Mouse (Mus musculus) layer of hippocampus, postnatal 36 days (tissue): Measurements from ENCODE around the gene Mfsd2b. TPM values are rescaled to one million over a fixed set of nuclear protein-coding genes. Genes with fewer than 3 reads are reported as not detected.
A peak's percentile ranks its signal among the peaks of the same experiment; 100 is the strongest.

Experiments used
- DNase-seq, 2 experiments: peaks; one replicate each; pipeline ENCODE4 v3.0.0; 2022
- total RNA-seq, 2 experiments: library from RNA; stranded (reverse); gene quantifications; 2 replicates each; pipeline ENCODE4 v1.2.3; 2021

The Mfsd2b gene
- total RNA-seq, 2 experiments from 2014 or later = 0.35 to 0.56 TPM

DNA sequence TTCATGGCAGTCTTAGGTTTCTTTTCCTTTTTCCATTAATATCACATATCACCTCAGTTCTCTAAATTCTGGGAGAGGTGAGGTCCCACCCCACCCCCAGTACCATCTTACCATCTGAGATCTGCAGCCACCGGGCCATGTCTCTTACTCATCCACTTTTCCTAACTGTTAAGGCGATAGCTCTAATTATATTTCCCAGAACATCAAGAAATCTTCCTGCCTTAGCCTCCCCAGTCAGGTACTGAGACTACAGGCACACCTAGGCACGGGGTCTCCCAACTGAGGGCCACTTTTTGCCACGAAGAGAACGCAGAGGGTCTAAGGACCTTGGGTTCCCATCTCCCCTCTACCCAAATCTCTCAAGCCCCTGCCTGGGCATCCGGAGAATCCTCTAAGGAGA, 628 bp downstream of the Mfsd2b start:
- no peak for DNase-seq

DNA sequence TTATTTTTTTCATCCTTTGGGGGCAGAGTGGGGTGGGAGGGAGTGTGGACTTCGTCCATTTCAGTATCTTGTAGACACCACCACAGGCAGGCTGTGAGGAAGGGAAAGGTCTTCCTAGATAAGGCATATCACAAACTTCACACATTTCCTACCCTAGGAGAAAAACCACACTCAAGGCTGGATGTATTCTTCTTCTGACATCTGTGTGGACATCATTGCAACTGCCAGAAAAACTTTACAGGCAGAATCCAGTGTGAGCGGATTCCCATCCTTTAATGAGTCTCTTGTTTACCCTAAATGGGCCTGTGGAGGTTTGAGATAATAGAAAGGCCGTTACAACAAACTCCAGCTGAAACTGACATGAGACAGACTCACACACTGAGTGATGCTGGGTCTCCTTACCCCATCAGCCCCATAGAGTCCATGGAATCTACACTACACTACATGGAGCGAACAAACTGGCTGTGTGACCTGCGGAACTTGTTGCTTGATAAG, 1.1 kb downstream of the Mfsd2b start:
- no peak for DNase-seq

DNA sequence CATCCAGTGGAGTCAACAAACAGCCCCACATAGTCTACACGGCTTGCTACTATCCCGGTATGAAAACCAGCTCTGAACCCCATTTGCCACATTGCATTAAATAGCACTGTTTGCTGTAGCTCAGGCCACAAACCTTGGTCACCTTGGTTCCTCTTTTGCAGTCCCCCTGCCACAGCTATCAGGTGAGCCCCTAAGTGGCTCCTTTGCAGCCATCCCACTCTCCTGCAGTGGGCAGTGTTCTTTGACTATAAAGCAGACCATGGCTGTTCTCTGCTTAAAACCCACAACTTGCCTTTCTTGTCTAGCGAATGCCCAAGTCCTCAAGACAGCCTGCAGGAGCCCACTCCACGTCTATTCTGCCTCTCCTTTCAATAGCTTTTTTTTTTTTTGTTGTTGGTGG, 1.9 kb downstream of the Mfsd2b start:
- DNase-seq = no peak

DNA sequence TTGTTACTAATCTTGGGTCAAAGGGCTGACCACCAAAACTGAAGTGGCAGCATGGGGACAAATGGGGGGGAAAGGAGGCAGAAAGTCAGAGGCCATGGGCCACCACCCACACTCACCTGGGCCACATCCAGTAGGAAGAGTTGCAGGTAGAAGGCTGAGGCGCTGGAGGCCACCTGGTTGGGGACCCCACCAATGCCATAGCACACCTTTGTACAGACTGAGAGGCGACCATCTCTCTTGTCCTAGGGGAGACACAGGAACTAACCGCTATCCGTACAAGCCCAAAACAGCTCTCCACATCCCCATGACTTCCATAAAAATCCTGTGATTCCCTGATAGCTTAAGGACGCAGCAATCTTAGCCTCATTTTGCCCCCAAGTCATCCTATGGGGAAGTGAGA, 2.9 kb downstream of the Mfsd2b start:
- no peak for DNase-seq

DNA sequence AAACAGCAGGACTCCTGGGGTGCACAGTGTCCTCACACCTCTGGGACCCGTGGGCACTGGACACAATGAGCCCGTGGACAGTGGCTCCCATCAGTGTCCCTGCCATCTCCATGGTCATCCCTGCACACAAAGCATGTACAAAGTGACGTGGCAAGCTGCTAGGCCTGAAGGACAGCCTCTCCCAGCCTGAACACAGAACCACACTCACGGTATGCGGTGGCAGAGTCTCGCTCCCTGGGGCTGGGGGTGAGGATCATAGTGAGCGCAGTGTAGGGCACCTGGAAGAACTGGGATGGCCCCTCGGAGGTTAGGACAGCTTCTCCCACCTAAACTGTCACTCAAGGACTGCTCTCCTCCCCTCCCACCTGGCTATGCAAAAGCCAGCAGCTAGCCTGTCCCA, 5.2 kb downstream of the Mfsd2b start:
- DNase-seq = no peak

DNA sequence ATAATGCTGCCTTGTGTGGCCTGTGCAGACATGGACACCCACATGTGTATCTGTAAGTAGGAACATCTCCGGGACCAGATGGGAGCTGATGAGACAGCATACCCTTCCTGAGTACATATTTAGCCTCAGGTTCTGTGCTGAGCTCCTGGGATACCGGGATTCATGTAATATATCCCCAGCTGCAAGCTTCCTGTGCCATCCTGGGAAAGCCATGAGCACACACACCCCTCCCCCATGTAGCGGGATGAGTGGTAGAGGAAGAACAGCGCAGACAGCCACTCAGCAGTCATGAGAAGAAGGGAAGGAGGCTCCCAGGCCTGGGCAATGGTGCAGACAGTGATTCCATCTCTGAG, 9.8 kb downstream of the Mfsd2b start:
- no peak for DNase-seq

DNA sequence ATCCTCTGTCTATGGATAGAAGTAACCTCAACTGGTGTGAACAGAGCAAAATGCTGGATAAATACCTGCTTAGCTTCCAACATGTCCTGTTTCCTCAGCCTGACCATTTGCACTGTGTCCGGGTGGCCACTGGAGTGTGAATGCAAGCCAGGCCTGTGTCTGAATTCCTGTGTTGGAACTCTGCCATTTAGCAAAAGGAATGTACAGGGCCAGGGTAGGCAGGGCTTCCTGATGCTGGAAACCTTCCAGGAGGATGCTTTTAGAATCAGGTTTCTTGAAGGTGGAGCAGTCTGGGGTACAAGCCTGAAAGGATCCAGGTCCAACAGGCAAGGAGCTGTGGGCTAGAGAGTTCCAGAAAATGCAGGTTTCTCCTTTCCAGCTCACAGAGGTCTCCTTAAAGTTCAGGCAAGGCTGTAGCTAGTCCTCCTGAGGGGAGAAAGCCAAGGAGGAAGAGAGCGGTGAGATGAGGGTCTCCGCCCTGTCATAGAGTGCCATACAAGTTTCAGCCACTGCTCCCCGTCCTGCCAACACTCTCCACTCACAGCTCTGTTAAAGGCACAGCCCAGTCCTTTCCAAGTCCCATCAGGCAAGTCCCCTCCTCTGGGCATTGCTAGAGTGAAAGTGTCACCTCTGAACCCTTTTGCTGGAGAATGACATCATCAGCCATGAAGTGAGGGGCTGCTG, 10.4 kb downstream of the Mfsd2b start:
- DNase-seq = no peak

DNA sequence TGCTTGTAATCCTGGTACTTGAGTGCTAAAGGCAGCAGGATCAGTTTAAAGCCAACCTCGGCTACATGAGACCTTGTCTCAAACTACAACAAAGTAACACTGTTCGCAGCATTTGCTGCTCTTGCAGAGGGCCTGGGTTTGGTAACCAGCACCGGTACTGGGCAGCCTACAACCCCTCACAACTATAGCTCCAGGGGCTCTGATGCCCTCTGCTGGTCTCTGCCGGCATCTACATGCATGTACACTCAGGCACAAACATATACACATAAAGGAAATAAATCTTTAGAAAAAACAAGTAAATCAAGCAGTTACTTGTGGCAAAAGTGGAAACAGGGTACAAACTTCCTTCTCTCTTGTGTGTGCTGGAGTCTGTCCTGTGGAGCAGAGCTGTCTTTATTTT, 11.5 kb downstream of the Mfsd2b start:
- no peak for DNase-seq

DNA sequence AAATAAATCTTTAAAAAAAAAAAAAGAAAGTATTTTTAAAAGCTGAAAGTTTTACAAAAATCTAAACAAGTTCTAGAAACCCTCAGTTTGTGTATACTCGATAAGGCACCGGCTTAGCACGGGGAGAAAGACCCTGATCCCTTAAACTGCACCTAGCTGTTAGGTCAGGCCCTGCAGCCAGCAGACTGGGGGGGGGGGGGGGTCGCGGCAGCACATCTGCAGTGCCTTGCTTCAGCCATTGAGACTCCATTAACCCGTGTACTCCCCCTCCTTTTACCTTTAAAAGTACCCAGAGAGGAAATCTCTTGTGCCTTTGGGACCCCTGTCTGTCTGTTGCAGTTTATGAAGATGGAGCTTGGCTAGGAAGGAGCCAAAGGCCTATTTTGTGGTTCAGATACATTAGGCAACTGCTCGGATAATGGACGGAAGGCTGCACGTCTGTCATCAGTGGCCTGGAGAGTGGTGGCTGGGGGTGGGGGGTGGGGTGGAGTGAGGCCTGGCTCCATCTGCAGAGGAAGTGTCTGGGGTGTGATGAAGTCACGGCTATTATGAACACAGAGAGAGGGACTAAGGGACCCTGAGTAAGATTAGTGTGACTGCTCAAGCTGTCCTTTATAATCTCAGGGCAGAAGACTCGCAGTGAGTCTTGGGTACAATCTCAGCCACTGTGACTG, 14.8 kb downstream of the Mfsd2b start:
- DNase-seq = no peak

DNA sequence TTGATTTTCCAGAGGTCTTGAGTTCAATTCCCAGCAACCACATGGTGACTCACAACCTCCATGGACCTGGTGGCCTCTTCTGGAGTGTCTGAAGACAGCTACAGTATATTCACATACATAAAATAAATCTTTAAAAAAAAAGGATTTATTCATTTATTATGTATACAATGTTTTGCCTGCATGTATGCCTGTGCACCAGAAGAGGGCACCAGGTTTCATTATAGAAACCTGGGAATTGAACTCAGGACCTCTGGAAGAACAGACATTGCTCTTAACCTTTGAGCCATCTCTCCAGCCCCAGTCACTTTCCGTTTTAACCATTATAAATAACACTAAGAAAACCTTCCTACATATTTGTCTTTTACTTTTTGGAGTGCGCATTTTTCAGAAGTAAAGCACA, 17.3 kb downstream of the Mfsd2b start:
- DNase-seq = no peak

DNA sequence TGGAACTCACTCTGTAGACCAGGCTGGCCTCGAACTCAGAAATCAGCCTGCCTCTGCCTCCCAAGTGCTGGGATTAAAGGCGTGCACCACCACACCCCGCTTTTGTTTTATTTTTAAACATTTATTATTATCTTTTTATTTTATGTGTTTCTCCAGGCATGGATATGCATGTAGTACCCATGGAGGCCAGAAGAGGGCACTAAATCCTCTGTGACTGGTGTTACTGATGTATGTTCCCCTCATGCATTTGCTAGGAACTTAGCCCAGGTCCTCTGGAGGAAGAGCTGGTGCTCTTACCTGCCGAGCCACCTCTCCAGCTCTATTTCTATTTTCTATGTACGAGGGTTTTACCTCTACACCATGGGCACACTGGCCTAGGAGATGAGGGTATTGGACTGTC, 18.0 kb downstream of the Mfsd2b start:
- DNase-seq = no peak

DNA sequence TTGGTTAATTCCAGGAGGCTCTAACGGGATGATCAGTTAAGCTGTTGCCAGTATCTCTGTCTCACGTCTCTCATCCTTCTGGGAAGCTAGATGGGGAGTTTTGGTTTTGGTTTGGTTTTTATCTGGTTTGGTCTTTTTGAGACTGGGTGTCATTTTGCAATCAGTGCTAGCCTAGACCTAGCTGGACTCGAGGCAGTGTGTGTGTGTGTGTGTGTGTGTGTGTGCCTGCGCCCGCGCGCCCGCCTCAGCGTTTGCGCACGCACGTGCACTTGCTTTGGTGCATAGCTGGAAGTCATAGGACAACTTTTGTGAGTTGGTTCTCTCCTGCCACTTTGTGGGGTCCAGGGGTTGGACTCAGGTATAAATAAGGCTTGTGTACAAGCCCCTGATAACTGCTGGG, 30.4 kb downstream of the Mfsd2b start:
- DNase-seq = no peak

DNA sequence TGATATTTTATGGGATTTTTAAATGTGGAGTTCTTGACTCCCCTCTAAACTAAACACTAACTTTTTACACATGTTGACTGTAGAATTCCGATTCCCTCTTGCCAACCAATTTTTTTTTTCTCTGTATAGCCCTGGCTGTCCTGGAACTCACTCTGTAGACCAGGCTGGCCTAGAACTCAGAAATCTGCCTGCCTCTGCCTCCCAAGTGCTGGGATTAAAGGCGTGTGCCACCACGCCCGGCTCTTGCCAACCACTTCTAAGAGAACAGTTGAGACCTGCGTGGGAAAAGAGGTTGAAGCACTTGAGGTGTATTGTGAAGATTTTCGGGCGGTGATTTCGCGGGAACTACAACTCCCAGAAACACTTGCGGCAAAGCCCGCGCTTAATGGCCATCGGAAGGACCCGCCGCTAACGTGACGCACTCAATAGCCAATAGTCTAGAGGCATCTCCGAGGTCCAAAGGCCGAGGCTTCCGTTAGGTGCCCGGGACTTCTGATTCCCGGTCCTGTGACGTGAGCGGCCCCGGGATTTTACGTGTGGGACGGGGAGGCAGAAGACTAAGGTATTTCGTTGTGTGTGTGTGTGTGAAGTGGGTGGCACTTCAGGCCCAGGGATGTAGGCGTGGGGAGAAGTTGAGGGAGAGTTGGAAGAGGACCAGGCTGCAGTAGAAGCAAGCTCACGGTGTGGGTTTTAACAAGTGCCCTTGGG, 31.1 kb downstream of the Mfsd2b start, which contains the start of gene Wdcp:
Wdcp (plus strand) TSS at position 414 of the 708 bp plus-strand sequence.
- peak; percentile 83 to 88 for DNase-seq

DNA sequence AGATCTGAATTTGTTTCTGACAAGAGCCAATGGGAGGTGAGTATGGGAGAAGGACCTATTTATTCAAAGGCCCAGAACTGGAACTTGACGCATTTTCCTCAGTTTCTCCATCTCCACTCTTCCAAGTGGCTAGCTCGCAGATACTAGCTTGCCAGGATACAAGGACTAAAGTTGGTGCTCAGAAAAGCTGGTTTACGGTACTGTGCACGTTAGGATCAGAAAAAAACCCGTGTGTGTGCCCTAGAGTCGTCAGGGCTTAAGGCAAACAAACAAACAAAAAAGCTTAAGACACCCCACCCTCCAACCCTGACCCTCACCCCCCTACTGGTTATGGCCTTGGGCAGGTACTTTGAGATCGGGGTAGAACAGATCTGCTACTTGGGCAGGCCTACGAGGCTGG, 31.7 kb downstream of the Mfsd2b start:
- no peak for DNase-seq

DNA sequence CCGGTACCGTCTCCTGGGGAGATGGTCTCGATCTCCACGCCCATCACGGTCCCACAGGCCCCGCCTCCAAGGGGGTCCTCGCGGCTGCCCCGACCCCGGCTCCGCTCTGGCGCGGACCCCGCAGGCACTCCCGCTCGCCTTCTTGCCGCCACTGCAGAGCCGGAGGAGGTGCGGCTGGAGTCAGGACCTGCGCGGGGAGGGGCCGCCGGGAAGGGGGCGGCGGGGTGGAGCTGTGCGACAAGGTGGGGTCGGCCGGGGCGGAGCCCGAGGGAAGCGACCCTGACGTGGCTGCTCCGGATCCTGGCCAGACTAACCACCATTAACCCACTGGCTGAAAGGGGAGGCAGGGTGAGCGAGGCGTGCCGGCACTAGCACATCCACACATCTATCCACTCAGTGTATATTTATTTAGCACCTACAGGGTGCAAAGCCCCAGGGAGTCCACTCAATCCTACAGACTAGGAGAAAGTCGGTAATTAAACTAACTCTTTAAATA, 32.7 kb downstream of the Mfsd2b start, which contains the start of gene Fkbp1b:
Fkbp1b (minus strand) TSS at position 200 of the 496 bp plus-strand sequence.
- peak; percentile 51 to 53 for DNase-seq

DNA sequence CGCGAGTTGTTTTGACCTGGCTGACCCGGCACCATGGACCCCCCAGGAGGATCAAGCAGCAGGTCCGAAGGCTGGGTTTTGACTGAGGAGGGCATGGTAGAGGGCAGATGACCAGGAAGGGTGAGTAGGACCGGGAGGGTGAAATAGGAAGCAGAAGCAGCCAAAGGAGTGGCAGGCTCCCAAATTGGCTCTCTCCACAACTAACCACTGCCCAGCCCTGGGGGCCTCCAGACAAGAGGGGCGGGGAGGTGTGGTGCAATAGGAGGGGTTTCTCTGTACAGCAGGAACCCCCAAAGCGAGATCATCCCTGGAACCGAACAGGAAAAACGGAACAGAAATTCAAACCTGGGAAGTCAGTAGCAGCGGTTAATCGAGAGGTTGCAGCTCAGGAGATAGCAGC, 33.4 kb downstream of the Mfsd2b start:
- no peak for DNase-seq

DNA sequence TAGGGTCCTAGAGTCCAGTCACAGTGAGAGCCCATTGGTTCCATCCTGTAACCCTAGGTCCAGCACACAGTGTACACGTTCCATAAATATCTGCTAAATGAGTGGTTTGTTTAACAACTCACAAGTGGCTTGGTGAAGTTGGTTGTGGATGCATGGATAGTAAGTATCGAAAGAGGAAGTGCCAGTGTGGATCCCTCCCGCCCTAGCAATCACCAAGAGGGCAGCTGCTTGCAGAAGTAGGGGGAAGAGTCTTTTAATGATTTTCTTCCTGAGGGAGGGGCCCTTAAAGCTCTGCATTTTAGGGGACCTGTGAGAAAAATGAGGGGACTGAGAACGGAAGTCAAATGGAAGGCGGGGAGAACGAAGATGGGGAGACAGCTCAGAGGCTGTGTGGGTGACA, 34.1 kb downstream of the Mfsd2b start:
- no peak for DNase-seq

DNA sequence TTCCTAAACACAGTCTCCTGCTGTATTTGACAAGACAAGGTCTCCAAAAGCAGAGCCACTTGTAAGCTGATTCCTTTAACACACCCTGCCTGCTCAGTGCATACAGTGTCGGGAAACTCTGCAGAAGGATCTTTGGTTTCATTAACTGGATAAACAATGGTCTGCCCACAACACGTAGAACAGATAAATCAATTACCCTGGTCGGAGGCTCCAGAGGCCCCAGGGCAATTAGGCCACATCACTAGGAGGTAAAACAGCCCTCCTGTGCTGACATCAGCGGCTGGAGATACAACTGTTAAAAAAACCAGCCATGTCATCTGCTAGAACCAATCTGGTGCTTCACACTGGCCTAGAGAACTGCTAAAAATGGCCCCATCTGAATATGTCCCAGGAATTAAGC, 37.2 kb downstream of the Mfsd2b start:
- DNase-seq = no peak

DNA sequence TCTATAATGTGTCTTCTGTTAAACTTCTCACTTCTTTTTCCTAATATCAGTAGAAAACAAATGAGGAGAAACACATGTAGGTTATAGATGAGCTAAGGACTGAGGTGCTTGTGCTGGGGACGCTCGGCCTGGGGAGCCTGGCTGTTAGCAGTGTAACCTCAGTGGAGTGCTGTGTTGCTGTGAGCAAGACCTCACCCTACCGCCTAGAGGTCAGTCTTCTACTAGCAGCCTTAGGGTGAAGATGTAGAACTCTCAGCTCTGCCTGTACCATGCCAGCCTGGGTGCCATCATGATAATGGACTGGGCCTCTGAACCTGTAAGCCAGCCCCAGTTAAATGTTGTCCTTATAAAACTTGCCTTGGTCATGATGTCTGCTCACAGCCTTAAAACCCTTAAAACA, 46.9 kb downstream of the Mfsd2b start:
- no peak for DNase-seq

DNA sequence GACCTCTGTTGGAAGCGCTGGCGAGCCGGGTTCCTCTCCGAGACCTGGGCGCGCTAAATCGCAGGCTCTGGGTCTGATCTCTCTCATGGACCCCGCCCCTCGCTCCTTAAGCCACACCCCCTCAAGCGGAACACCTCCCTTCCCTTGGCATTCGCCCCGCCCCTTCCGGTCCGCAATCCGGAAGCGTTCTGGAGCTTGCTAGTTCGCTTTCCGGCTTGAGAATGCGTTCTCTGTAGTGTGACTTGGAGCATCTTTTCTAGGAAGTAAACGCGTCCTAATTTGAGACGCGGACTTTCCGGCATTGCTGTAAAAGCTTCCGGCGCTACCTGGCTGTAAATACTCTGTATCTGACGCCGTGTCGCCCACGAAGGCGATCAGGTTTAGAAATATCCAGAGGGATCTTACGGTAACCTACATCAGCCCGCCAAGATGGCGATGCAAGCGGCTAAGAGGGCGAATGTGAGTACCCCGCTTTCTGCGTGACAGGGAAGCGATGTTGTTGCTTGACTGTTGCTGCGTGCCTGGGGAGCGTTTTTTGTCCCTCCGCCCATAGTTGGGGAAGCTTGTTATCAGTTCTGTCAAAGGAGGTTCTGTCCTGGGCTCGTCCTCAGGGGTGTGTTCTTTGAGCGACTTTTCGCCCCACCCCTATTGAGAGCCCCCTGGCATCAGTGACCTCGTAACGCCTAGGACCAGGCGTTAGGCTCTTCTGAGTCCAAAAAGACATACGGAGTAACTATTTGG, 56.6 kb downstream of the Mfsd2b start, which contains the start of gene Sf3b6:
Sf3b6 (plus strand) TSS at position 184 of the 741 bp plus-strand sequence.
- DNase-seq = peak; percentile 97

DNA sequence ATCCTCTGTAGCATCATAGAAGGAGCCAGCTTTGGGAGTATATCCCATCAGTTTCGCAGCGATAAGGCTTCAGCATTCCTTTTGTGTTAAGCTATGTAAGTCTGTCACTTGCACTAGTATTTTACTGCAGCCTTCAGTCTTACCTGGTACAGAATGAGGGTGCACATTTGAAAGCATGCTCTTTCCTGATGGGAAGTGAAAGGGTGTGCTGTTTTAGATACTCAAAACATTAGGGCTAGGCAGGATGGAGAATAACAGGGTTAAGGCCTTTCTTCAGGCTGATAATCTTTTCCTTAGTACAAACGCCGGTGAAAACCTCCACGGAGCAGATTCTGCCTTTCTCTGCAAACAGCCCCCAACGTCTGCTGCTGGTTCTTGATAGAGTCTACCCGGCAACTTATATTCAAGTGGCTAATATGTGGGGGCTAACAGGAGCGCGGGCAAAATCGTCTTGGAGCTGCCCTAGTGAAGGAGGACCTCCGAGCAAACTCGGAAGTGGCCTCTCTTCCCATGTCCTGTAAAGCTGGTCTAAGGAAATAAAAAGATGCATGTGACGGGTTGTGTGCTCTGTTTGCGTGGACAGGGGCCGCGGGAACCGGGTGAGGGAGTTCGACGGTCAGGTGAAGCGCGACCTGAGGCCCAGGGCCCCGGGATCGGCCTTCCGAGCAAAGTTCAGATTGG, 57.3 kb downstream of the Mfsd2b start:
- DNase-seq = no peak

DNA sequence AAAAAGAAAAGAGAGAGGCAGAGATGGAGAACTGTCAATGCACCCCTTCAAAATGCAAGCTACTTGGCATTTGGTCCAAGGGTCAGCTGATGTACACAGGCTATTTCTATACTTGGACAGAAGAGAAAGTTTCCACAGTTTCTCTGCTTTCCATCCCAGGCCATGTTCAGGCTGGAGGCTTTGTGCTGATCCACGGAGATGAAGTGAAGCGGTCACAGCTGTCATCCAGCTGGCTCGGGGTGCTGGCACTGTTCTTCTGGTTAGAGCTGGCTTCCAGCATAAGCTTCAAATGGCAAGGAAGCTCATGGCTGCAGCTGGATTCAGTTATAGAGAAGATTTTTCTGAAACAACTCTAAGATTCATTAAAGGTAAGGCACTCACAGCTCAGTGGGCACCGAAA, 60.5 kb downstream of the Mfsd2b start:
- DNase-seq = no peak
